Mouse (Mus musculus) urinary bladder, adult 18-20 months (tissue): ENCODE measurements around the gene Trim43b.
"Not testable (repeated sequence)": the region's sequence is repeated elsewhere in the genome, so short reads cannot be mapped to it uniquely, and the experiment has no call there.

ENCODE experiments used
- DNase-seq, 2 experiments: peaks; one replicate each; pipeline ENCODE4 v3.0.0; 2022; ENCODE audit warnings: low spot score in 2 of 2, mixed read lengths in 2 of 2

Trim43b gene

GRCm38 (mm10) chr9:89092735-89093134 is at the start of gene Trim43b:
Trim43b (minus strand) TSS chr9:89092835.
- not testable (repeated sequence) for DNase-seq

- DNase-seq: not testable (repeated sequence)
Observed at GRCm38 (mm10) chr9:89104576-89104975, 11.9 kb upstream of the Trim43b start.

DNA sequence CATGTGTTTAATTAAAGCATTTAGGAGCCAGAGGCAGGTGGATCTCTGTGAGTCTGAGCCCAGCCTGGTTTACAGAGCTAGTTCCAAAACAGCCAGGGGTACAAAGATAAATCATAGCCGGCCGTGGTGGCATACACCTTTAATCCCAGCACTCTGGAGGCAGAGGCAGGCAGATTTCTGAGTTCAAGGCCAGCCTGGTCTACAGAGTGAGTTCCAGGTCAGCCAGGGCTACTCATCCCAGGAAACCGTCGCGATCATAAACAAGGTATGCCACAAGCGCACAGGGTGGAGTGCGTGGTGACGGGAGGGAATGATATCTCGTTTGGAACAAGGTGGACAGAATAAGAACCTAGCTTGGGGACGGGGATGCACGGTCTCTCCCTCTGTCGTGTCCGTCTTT is 5.9 kb downstream of the Trim43b start:
- DNase-seq: not testable (repeated sequence)

- not testable (repeated sequence) for DNase-seq
Observed at GRCm38 (mm10) chr9:89079637-89080036, 13.0 kb downstream of the Trim43b start.

DNA sequence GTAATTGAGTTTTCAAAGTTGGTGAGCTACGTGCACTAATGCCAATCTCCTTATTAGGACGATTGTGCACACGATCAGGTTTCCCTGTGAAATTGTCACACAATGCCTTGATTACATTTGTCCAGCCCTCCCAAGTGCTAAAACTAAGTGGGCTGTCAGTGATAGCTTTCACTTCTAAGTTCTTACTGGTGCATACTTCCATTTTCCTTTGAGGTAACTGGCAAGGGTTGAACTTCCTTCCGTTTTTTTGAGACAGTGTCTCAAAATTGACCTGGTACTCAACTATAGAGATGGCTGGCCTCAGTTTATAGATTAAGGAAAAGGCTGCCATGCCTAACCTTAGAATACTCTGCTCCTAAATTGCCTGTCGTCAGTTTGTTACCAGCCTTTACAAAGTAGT is 16.1 kb downstream of the Trim43b start:
- not testable (repeated sequence) for DNase-seq

- not testable (repeated sequence) for DNase-seq
Observed at GRCm38 (mm10) chr9:89067143-89067501, 25.5 kb downstream of the Trim43b start.

DNA sequence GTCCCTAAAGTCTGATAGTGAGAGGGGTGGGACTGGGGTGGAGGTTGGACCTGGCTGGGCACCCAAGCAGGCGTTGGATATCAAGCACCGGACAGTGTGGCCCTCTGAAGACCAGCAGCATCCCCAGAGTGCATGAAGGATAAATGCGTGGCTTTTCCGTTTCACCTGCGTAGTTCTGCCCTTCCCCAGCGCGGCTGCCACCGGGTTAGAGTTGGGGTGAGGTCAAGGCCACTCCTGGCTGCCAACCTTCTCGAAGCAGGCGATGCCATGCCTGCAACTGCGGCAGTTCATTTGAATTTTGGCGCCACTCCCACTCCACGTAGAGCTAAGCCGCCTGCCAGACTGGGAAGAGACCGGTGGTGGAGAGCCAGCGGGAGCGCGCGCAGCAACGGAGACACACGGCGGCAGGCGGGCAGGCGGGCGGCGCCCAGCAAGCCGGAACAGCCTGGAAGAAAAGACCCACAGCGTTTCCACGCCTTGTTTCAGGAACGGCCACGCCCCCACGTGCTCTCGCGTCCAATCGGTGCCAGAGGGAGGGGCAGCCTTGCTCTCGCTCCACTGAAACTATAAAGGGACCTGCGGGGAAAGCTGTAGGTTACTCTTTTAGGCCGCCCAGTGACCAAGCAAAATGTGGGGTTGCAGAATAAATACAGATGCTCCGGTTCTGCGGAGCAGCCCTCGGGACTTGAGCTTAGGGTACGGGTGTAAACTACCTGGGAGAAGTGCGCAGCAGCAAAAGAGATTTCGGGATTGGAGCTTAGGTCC is 26.1 kb downstream of the Trim43b start:
- DNase-seq: peak; percentile 36 to 61
